Mouse (Mus musculus) limb, embryonic 12.5 days (tissue): ENCODE results near the gene Slc37a4. TPM values are rescaled to one million over a fixed set of nuclear protein-coding genes. Genes with fewer than 3 reads are reported as not detected.
"Not testable (repeated sequence)": the region's sequence is repeated elsewhere in the genome, so short reads cannot be mapped to it uniquely, and the experiment has no call there.

Experiments used
- ATAC-seq: fragments of 200-750 bp; cut with Nextera tagmentation; 2 replicates; pipeline ENCODE4 v1.8.0; 2017; ENCODE audit warnings: low read depth, moderate TSS enrichment; ENCODE audit not compliant: insufficient number of reproducible peaks, insufficient read depth, low FRiP score, low TSS enrichment
- H3K27ac ChIP-seq: fragments of 300-500 bp; sonication (generic); 2 replicates; pipeline ENCODE4 v1.5.1; 2016; ENCODE audit warnings: mild to moderate bottlenecking, moderate library complexity
- H3K27me3 ChIP-seq: fragments of 300-500 bp; sonication (generic); 2 replicates; pipeline ENCODE4 v1.6.1; 2016; ENCODE audit warnings: mild to moderate bottlenecking, moderate library complexity
- H3K36me3 ChIP-seq: fragments of 300-500 bp; sonication (generic); 2 replicates; pipeline ENCODE4 v1.6.1; 2016; ENCODE audit warnings: mild to moderate bottlenecking, moderate library complexity
- H3K4me1 ChIP-seq: fragments of 300-500 bp; sonication (generic); replicated peaks from 2 replicates; pipeline ENCODE4 v1.6.1; 2016
- H3K4me2 ChIP-seq: fragments of 300-500 bp; sonication (generic); 2 replicates; pipeline ENCODE4 v1.6.1; 2016; ENCODE audit warnings: mild to moderate bottlenecking, moderate library complexity
- H3K4me3 ChIP-seq: fragments of 300-500 bp; sonication (generic); replicated peaks from 2 replicates; pipeline ENCODE4 v1.5.1; 2016; ENCODE audit warnings: mild to moderate bottlenecking
- H3K9ac ChIP-seq: fragments of 300-500 bp; sonication (generic); replicated peaks from 2 replicates; pipeline ENCODE4 v1.6.1; 2016; ENCODE audit warnings: mild to moderate bottlenecking, moderate library complexity
- H3K9me3 ChIP-seq: fragments of 300-500 bp; sonication (generic); 2 replicates; pipeline ENCODE4 v1.6.1; 2016; ENCODE audit warnings: mild to moderate bottlenecking, moderate library complexity
- WGBS: fragments of 180-500 bp; shearing (Covaris S2); methylation state at CpG from one replicate; pipeline ENCODE4 v1.1.7; 2016; 5-methylcytosine and 5-hydroxymethylcytosine counted together
- polyA plus RNA-seq: library from polyadenylated mRNA; unstranded; fragments of >200 nt; fragmentation: Nextera tagmentation; extraction: Ambion mirVana; gene quantifications from 2 replicates; pipeline ENCODE4 v1.2.1, GENCODE M21; 2016

Gene Slc37a4
- polyA plus RNA-seq, 1 experiment from 2014 or later, result 11.1 TPM

DNA sequence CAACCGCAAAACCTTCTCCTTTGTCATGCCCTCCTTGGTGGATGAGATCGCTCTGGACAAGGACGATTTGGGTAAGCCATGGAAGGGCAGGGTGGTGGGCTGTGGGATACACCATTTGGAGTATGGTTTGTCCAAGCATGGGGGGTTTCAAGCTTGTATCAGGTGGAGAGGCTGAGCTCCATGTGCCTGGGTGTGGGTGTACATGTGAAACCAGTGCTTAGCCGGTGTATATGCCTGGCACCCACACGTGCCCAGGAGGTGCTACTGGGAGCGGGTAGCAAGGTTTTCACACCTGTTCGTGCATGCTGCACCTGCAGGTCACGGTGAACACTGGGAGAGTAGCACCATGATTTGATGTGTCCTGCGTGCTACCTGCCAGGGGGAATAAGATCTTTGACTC is 1.9 kb downstream of the Slc37a4 start:
- H3K4me1 ChIP-seq, result peaks cover 16% of the 10 kb centered on the region
- no peak overlapping the region for H3K4me3 ChIP-seq
- ATAC-seq, result no peak
- H3K27ac ChIP-seq, result no peak overlapping the region
- no peaks in the 10 kb centered on the region for H3K9me3 ChIP-seq
- peak overlapping the region; percentile 97; the same call in 1 of the 2 replicates for H3K4me2 ChIP-seq
- H3K9ac ChIP-seq, result no peak overlapping the region
- peaks cover 15% of the 10 kb centered on the region for H3K27me3 ChIP-seq
- peaks cover 43% of the 10 kb centered on the region for H3K36me3 ChIP-seq
- 80% methylated on average over 9 of the region's 9 CpGs for WGBS

DNA sequence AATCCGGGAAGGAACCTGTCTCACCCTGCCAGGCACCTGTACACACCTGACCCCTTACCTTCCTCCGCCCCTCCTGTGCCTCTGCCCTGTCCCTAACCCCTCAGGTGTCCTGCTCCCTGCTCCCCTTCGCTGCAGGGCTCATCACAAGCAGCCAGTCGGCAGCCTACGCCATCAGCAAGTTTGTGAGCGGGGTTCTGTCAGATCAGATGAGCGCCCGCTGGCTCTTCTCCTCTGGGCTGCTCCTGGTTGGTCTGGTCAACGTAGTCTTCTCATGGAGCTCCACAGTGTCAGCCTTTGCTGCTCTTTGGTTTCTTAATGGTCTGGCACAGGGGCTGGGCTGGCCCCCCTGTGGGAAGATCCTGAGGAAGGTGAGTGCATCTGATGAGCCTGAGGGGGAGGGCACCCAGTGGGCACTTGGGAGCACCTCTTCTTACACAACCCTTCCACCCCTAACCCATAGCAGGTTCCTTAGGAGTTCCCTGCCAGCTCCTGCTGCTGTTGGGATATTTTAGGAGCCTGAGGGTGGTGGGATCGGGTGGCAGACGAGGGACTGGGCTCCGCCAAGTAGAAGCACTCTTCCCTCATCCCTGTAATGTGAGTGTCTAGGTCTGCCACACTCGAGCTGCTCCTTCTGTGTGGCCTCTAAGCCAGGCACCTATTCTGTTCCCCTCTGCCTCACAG is 2.6 kb downstream of the Slc37a4 start:
- Histone ChIP-seq H3K9me3 (no peaks in the 10 kb centered on the region), H3K27me3 (peaks cover 15% of the 10 kb centered on the region), H3K4me1 (peaks cover 16% of the 10 kb centered on the region), H3K27ac (no peak overlapping the region), H3K9ac (no peak overlapping the region), H3K36me3 (peaks cover 50% of the 10 kb centered on the region), H3K4me2 (no peak overlapping the region), H3K4me3 (no peak overlapping the region)
- 81% methylated on average over 13 of the region's 13 CpGs for WGBS
- no peak for ATAC-seq

DNA sequence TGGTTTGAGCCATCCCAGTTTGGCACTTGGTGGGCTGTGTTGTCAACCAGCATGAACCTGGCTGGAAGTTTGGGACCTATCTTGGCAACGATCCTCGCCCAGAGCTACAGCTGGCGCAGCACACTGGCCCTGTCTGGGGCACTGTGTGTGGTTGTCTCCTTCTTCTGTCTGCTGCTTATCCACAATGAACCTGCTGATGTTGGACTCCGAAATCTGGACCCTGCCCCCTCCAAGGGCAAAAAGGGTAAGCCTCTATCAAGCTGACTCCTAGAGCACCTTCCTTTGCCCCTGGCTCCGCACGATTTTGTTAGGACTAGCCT is 3.1 kb downstream of the Slc37a4 start:
- ATAC-seq, result no peak

DNA sequence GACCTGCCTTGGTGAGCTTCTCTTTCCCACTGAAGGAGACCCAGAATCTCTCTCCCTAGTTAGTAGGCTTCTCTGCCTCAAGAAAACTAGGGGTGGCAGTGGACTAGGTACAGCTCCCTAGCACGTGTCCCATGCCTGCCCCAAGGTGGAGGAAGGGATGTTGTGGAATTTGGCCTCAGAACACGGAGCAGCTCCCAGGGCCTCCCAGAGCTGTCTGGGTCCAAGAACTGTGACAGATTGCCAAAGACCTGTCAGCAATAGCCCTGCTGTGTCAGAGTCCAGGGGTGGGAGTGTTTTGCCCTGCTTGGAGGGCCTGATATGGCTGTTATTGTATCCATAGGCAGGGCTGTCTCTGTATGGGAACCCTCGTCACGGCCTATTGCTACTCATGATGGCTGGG is 4.4 kb downstream of the Slc37a4 start:
- Histone ChIP-seq H3K4me2 (no peak overlapping the region), H3K4me3 (no peak overlapping the region), H3K27ac (no peak overlapping the region), H3K36me3 (peaks cover 65% of the 10 kb centered on the region), H3K9me3 (no peaks in the 10 kb centered on the region), H3K27me3 (peaks cover 15% of the 10 kb centered on the region), H3K4me1 (peaks cover 18% of the 10 kb centered on the region), H3K9ac (no peak overlapping the region)
- no peak for ATAC-seq
- WGBS, result 89% methylated on average over 4 of the region's 4 CpGs

More for the DNA sequence above, 3.1 kb downstream of the Slc37a4 start:
- Histone ChIP-seq H3K4me2 (no peak overlapping the region), H3K27ac (no peak overlapping the region), H3K9ac (no peak overlapping the region), H3K4me1 (peaks cover 16% of the 10 kb centered on the region), H3K27me3 (peaks cover 15% of the 10 kb centered on the region), H3K9me3 (no peaks in the 10 kb centered on the region), H3K36me3 (peaks cover 55% of the 10 kb centered on the region), H3K4me3 (no peak overlapping the region)
- 91% methylated on average over 6 of the region's 6 CpGs for WGBS

DNA sequence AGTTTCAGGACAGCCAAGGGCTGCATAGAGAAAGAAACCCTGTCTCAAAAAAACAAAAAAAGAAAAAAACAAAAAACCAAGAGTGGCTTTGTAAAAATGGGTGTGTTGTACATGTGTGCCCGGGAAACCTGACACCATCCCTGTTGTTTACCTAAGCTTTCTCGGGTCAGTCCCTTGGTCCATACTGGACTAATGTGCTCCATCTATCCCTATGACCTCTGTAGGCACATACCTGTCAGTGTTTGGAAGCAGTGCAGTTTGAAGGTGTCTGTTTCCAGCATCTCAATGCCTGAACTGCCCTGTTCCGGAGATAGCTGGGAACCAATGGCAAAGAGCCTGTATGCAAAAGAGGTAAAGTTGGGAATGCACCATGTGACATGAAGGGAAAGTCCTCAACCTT is 8.4 kb downstream of the Slc37a4 start:
- ATAC-seq, result no peak
- 83% methylated on average over 3 of the region's 3 CpGs for WGBS

DNA sequence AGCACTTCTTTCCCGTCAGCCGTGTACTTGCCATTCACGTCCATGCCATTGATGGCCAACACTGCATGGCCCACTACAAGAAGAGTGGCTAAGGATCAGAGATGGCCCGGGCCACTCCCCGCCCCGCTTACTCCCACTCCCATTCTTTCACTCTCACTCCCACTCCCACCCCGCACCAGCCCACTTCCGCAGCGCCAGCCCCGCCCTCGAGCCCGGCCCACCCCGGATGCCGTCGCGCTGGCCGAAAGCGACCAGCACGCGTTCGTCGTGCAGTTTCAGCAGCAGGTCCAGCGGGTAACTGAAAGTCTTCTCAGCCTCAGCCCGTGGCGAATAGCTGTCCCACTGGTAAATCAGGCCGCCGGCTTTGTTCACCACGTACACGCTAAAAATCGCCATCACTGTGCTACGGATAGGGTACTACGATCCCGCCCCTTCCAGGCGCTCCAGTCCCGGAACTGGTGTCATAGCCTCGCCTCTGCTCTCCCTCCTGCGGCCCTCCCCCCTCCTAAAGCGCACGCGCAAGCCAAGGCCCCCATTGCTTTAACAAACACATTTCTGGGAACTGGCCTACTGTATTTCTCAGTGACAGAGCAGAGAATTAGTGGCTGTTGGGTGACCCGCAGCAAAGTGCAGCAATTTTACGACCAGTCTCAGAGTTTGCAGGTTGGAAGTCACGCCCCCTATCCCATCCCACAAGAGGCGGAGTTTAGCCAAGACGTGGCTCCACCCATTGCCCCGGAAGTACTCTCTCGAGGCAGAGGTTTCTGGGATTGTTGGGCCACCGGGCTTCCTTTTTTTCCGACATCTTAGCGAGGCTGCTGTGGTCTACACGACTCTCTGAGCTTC is 10.5 kb downstream of the Slc37a4 start, which contains the start of the genes Rps25 and Trappc4:
Gene Rps25, plus strand, starts transcription at position 234 of the 846 bp plus-strand sequence.
Gene Trappc4, minus strand, starts transcription at position 695 of the 846 bp plus-strand sequence.
- under 1% methylated on average over 51 of the region's 51 CpGs for WGBS
- peak; percentile 95 for ATAC-seq

More for the DNA sequence above, 8.4 kb downstream of the Slc37a4 start:
- no peaks in the 10 kb centered on the region for H3K9me3 ChIP-seq
- H3K9ac ChIP-seq, result no peak overlapping the region
- peaks cover 9% of the 10 kb centered on the region for H3K4me1 ChIP-seq
- H3K4me3 ChIP-seq, result no peak overlapping the region
- H3K27ac ChIP-seq, result no peak overlapping the region
- H3K27me3 ChIP-seq, result no peaks in the 10 kb centered on the region
- no peak overlapping the region for H3K4me2 ChIP-seq
- H3K36me3 ChIP-seq, result peaks cover 71% of the 10 kb centered on the region

DNA sequence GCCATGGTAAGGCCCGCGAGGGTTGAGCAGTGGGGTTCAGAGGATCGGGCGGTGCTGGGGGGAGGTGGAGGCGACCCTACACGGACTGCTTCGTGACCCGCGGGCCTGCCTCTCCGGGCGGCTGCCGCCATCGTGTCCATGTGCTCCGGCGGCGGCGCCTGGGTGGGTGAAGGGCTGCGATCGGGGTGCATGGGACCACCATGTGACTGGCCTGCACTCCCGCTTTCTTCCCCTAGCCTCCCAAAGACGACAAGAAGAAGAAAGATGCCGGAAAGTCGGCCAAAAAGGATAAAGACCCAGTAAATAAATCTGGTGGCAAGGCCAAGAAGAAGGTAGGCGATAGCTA is 11.1 kb downstream of the Slc37a4 start:
- under 1% methylated on average over 24 of the region's 24 CpGs for WGBS
- H3K4me3 ChIP-seq, result peak overlapping the region; percentile 84
- no peaks in the 10 kb centered on the region for H3K9me3 ChIP-seq
- peaks cover 9% of the 10 kb centered on the region for H3K4me1 ChIP-seq
- ATAC-seq, result no peak; the same call in 1 of the 2 replicates
- H3K9ac ChIP-seq, result peak overlapping the region; percentile 86
- no peaks in the 10 kb centered on the region for H3K27me3 ChIP-seq
- peak overlapping the region; percentile 95 for H3K27ac ChIP-seq
- peak overlapping the region; percentile 80 for H3K4me2 ChIP-seq
- H3K36me3 ChIP-seq, result peaks cover 71% of the 10 kb centered on the region

More for the DNA sequence above, 10.5 kb downstream of the Slc37a4 start, which contains the start of the genes Rps25 and Trappc4:
- Histone ChIP-seq H3K9me3 (no peaks in the 10 kb centered on the region), H3K4me2 (peak within 1 kb of the TSS; percentile 80), H3K9ac (peak within 1 kb of the TSS; percentile 86), H3K4me3 (peak within 1 kb of the TSS; percentile 84), H3K27me3 (no peaks in the 10 kb centered on the region), H3K36me3 (peaks cover 71% of the 10 kb centered on the region), H3K4me1 (peaks cover 9% of the 10 kb centered on the region), H3K27ac (peak within 1 kb of the TSS; percentile 95)

DNA sequence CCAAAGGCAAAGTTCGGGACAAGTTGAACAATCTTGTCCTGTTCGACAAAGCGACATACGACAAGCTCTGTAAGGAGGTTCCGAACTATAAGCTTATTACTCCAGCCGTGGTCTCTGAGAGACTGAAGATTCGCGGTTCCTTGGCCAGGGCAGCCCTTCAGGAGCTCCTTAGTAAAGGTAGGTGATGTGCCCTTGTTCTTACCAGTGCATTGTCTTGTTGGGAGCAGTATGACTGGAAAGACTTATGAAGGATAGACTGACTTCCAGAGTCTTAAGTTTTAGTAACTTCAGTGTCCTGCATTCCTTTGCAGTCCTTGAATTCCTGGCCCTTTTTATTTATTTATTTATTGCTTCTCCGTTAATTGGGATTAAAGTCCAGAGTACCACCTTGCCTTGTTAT is 12.0 kb downstream of the Slc37a4 start:
- Histone ChIP-seq H3K4me3 (peak overlapping the region; percentile 84), H3K4me2 (peak overlapping the region; percentile 80), H3K36me3 (peaks cover 71% of the 10 kb centered on the region)
- ATAC-seq, H3K27me3 ChIP-seq, H3K27ac ChIP-seq, H3K4me1 ChIP-seq, H3K9ac ChIP-seq, H3K9me3 ChIP-seq: not testable (repeated sequence)
- 79% methylated on average over 9 of the region's 9 CpGs for WGBS

DNA sequence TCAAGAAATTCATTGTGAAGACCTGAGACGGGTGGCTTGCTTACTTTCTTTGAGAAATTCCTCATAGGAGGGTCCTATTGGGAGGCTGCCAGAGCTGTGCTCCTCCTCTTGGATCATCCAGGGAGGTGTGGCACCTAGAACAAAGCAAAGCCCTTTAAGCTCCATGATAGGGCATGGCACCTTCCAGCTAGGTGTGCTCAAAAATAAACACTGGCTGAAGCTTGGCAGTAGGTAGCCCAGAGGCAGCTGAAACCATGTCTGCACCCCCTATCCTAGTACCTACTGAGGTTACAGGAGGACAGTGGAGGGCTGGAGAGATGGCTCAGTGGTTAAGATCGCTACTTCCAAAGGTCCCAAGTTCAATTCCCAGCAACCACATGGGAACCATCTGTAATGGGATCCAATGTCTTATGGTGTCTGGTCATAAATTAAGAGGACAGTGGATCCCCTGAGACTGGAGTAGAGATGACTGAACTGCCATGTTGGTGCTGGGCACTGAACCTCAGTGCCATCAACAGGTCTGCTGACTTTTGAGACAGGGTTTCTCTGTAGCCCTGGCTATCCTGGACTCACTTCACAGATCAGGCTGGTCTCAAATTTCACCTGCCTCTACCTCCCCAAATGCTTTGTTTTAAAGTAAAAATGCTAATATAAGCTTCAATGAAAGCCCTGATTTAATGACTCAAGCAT is 14.1 kb downstream of the Slc37a4 start:
- H3K9ac ChIP-seq, result no peak overlapping the region
- H3K4me3 ChIP-seq, result no peak overlapping the region
- 87% methylated on average over 2 of the region's 2 CpGs for WGBS
- no peaks in the 10 kb centered on the region for H3K27me3 ChIP-seq
- H3K4me1 ChIP-seq, result peaks cover 9% of the 10 kb centered on the region; the same call in 1 of the 2 replicates
- H3K4me2 ChIP-seq, result no peak overlapping the region
- no peak for ATAC-seq
- H3K27ac ChIP-seq, result no peak overlapping the region
- H3K36me3 ChIP-seq, result peaks cover 67% of the 10 kb centered on the region
- H3K9me3 ChIP-seq, result no peaks in the 10 kb centered on the region

DNA sequence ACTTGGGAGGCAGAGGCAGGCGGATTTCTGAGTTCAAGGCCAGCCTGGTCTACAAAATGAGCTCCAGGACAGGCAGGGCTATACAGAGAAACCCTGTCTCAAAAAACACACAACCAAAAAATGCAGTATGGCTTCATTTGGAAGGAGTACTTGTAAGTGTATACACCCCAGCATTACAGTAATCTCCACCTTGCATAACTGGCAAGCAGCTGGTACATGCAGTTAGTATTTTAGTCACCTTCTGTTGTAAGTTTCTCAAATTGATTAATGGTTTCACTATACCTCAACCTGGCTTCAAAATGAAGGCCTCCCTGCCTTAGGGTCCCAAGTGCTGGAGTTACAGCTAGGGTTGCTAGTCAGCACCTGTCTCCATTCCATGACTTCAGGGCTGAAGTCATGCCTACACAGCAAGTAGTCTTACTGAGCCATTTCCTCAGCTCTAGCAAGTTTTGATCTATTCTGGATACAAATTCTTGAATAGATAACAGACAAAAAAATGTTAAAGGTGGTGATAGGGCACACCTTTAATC is 15.0 kb downstream of the Slc37a4 start:
- Histone ChIP-seq H3K9me3 (no peaks in the 10 kb centered on the region), H3K4me1 (peaks cover 6% of the 10 kb centered on the region; the same call in 1 of the 2 replicates), H3K36me3 (peaks cover 73% of the 10 kb centered on the region), H3K27ac (no peak overlapping the region), H3K27me3 (no peaks in the 10 kb centered on the region), H3K4me3 (no peak overlapping the region), H3K9ac (no peak overlapping the region), H3K4me2 (no peak overlapping the region)
- WGBS, result 80% methylated on average over 1 of the region's 1 CpGs
- ATAC-seq, result no peak

DNA sequence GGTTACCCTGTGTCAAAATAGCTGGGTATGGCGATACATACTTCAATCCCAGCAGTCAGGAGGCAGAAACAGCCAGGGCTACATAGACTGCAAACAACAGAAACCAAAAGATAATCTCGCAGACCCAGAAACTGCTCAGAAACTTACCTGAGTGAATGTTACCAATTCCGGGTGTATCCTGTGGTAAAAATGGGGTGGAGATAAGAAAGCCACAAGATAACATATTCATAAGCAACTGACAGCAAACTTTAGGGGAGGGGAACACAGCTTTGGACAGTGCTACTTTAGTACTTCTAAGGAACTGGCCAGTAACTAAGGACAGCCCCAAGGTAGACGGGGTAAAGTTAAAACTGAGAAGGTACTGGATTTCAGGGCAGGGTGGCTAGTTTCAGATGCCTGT is 15.7 kb downstream of the Slc37a4 start:
- peaks cover 10% of the 10 kb centered on the region for H3K4me1 ChIP-seq

More for the DNA sequence above, 15.7 kb downstream of the Slc37a4 start:
- Histone ChIP-seq H3K36me3 (peaks cover 73% of the 10 kb centered on the region), H3K27me3 (no peaks in the 10 kb centered on the region), H3K4me3 (no peak overlapping the region), H3K4me2 (no peak overlapping the region), H3K27ac (no peak overlapping the region), H3K9ac (no peak overlapping the region), H3K9me3 (no peaks in the 10 kb centered on the region)
- no peak for ATAC-seq
- WGBS, result 79% methylated on average over 4 of the region's 4 CpGs
